In genomic region chrX:101772035-101772434, GRCm38 (mm10) we compare ENCODE assay signal across 7 mouse cellular contexts. TPM values are rescaled to one million over a fixed set of nuclear protein-coding genes. Genes with fewer than 3 reads are reported as not detected.
A peak's percentile ranks its signal among the peaks of the same experiment; 100 is the strongest.
DNase-seq lines count a peak whose midpoint lies in the region; ATAC-seq and TF ChIP-seq lines count a peak whose summit lies in the region.

No protein-coding gene starts in this region.

- peak; percentile 14 for DNase-seq in left cerebral cortex, adult 11 months (ENCODE audit: low spot score)
- no peak for DNase-seq in left cerebral cortex, adult 8-10 months (ENCODE audit: low spot score in 2 of 2)
- peak; percentile 10 for DNase-seq in Muller cell, postnatal 12 days (ENCODE audit: inconsistent ontology term)
- peak; percentile 45 for DNase-seq in cerebellum, adult 9-10 months
- DNase-seq in hindbrain, postnatal 0 days (ENCODE audit: low spot score): peak; percentile 73
- DNase-seq in liver, embryonic 14.5 days (ENCODE audit: low read depth in 3 of 3, low spot score in 3 of 3): peak in 2 of 3 experiments; percentile 4 to 14
- peak; percentile 28 for DNase-seq in right cerebral cortex, postnatal 25 days

- H3K4me2 ChIP-seq in hindbrain, postnatal 0 days (ENCODE audit: low read depth, low read length): no peak overlapping the region
- no peak overlapping the region for H3K4me2 ChIP-seq in liver, embryonic 14.5 days (ENCODE audit: low read depth)

- ATAC-seq in hindbrain, postnatal 0 days: peak; percentile 29; the same call in 1 of the 2 replicates
- no peak for ATAC-seq in liver, embryonic 14.5 days (ENCODE audit: insufficient read depth)

- no peak overlapping the region for H3K27ac ChIP-seq in hindbrain, postnatal 0 days
- no peak overlapping the region for H3K27ac ChIP-seq in liver, embryonic 14.5 days

- H3K9ac ChIP-seq in hindbrain, postnatal 0 days (replicated peaks; ENCODE audit: low read length): no peak overlapping the region
- H3K9ac ChIP-seq in liver, embryonic 14.5 days (replicated peaks): no peak overlapping the region

- H3K9me3 ChIP-seq in hindbrain, postnatal 0 days (ENCODE audit: low read length): no peaks in the 10 kb centered on the region
- no peaks in the 10 kb centered on the region for H3K9me3 ChIP-seq in liver, embryonic 14.5 days (ENCODE audit: control insufficient read depth, low read length)

- H3K36me3 ChIP-seq in hindbrain, postnatal 0 days (ENCODE audit: insufficient read depth, low read length): no peaks in the 10 kb centered on the region
- H3K36me3 ChIP-seq in liver, embryonic 14.5 days (replicated peaks; ENCODE audit: control insufficient read depth, insufficient read depth, low read depth): no peaks in the 10 kb centered on the region

- WGBS in hindbrain, postnatal 0 days: 44% methylated on average over 5 of the region's 5 CpGs
- WGBS in liver, embryonic 14.5 days (ENCODE audit: insufficient replicate concordance): 24% methylated on average over 5 of the region's 5 CpGs

- no peaks in the 10 kb centered on the region for H3K27me3 ChIP-seq in hindbrain, postnatal 0 days (ENCODE audit: insufficient read depth, low read length)
- no peaks in the 10 kb centered on the region for H3K27me3 ChIP-seq in liver, embryonic 14.5 days (ENCODE audit: control insufficient read depth, insufficient read depth, low read length)

- no peak for TF ChIP-seq EP300 in liver, embryonic 14.5 days (IDR thresholded peaks at IDR 0.05; ENCODE audit: low read depth)

- H3K4me3 ChIP-seq in hindbrain, postnatal 0 days (ENCODE audit: low read length): no peak overlapping the region
- no peak overlapping the region for H3K4me3 ChIP-seq in liver, embryonic 14.5 days (ENCODE audit: insufficient read depth in 1 of 2, low read depth in 2 of 2, low read length in 2 of 2)

- H3K4me1 ChIP-seq in hindbrain, postnatal 0 days (ENCODE audit: insufficient read depth, low read length): no peaks in the 10 kb centered on the region
- no peaks in the 10 kb centered on the region for H3K4me1 ChIP-seq in liver, embryonic 14.5 days (replicated peaks; ENCODE audit: control insufficient read depth in 2 of 2, insufficient read depth in 2 of 2, low read length in 1 of 2)

- TF ChIP-seq CTCF in hindbrain, postnatal 0 days (IDR thresholded peaks at IDR 0.05; ENCODE audit: low read depth): peak; percentile 82
- peak; percentile 74 for TF ChIP-seq CTCF in liver, embryonic 14.5 days (IDR thresholded peaks at IDR 0.05; ENCODE audit: low read depth)

RNA-seq across cellular contexts. Expression of gene Gm4779, which starts 22.2 kb away (rescaled TPM):
- under 1 TPM; 0.33 to 0.66 (median 0.52) TPM for total RNA-seq in left cerebral cortex, adult 8-10 months (2022)
- total RNA-seq in hindbrain, postnatal 0 days (2014; rRNA removed): 0.05 TPM in 1 of 2 replicates, not detected in the other
- polyA plus RNA-seq in hindbrain, postnatal 0 days (2015; fragmentation: Nextera tagmentation; extraction: Ambion mirVana): not detected in 2 replicates
- polyA plus RNA-seq in liver, embryonic 14.5 days (2012; rRNA removed): 0.06 and 0.12 TPM in 2 replicates
- polyA plus RNA-seq in liver, embryonic 14.5 days (2014; fragmentation: Nextera tagmentation; extraction: Ambion mirVana): 0.06 TPM in 1 of 2 replicates, not detected in the other

RNA-seq across cellular contexts. Expression of gene 8030474K03Rik, which starts 22.4 kb away (rescaled TPM):
- not detected for total RNA-seq in left cerebral cortex, adult 8-10 months (2022)
- 1.8 TPM in 1 of 2 replicates, not detected in the other for total RNA-seq in hindbrain, postnatal 0 days (2014; rRNA removed)
- 0.10 TPM in 1 of 2 replicates, not detected in the other for polyA plus RNA-seq in hindbrain, postnatal 0 days (2015; fragmentation: Nextera tagmentation; extraction: Ambion mirVana)
- polyA plus RNA-seq in liver, embryonic 14.5 days (2012; rRNA removed): 0.02 and 0.05 TPM in 2 replicates
- not detected in 2 replicates for polyA plus RNA-seq in liver, embryonic 14.5 days (2014; fragmentation: Nextera tagmentation; extraction: Ambion mirVana)

RNA-seq across cellular contexts. Expression of gene Cxcr3, which starts 38.0 kb away (rescaled TPM):
- under 1 TPM in 1 of 4 experiments, not detected in 3; 0.28 TPM for total RNA-seq in left cerebral cortex, adult 8-10 months (2022)
- total RNA-seq in hindbrain, postnatal 0 days (2014; rRNA removed): 0.16 TPM in 1 of 2 replicates, not detected in the other
- 0.08 and 0.30 TPM in 2 replicates for polyA plus RNA-seq in hindbrain, postnatal 0 days (2015; fragmentation: Nextera tagmentation; extraction: Ambion mirVana)
- polyA plus RNA-seq in liver, embryonic 14.5 days (2012; rRNA removed): 0.20 and 0.26 TPM in 2 replicates
- 0.20 and 0.28 TPM in 2 replicates for polyA plus RNA-seq in liver, embryonic 14.5 days (2014; fragmentation: Nextera tagmentation; extraction: Ambion mirVana)

Comparison
In these comparisons a context has a peak if more than half of its experiments do, and no peak if none do; other contexts are left out.
1. DNase-seq: peak in left cerebral cortex, adult 11 months (single experiment), Muller cell, postnatal 12 days (single experiment), cerebellum, adult 9-10 months (single experiment), hindbrain, postnatal 0 days (single experiment), liver, embryonic 14.5 days (2 of 3) and right cerebral cortex, postnatal 25 days (single experiment); none in left cerebral cortex, adult 8-10 months (0 of 2).